Mouse (Mus musculus): ENCODE data around the gene Gm10337. TPM values are rescaled to one million over a fixed set of nuclear protein-coding genes. Genes with fewer than 3 reads are reported as not detected.

The Gm10337 gene
- polyA plus RNA-seq, 1 experiment from 2014 or later: not detected

GRCm38 (mm10) chr15:102519211-102520141, 16.0 kb downstream of the Gm10337 start:
- Histone ChIP-seq H3K27ac (peak overlapping the region; percentile 97), H3K9ac (peak overlapping the region; percentile 89), H3K4me3 (peak overlapping the region; percentile 76), H3K9me3 (replicated peaks) (no peaks in the 10 kb centered on the region), H3K4me2 (peak overlapping the region; percentile 99), H3K36me3 (peaks cover 37% of the 10 kb centered on the region), H3K4me1 (peaks cover 48% of the 10 kb centered on the region), H3K27me3 (replicated peaks) (peaks cover 10% of the 10 kb centered on the region; the same call in 1 of the 2 replicates)
- 31% methylated on average over 17 of the region's 17 CpGs for WGBS (ENCODE audit: insufficient replicate concordance)
- no peak for ATAC-seq

GRCm38 (mm10) chr15:102520416-102520815, 16.9 kb downstream of the Gm10337 start:
- WGBS (ENCODE audit: insufficient replicate concordance): 35% methylated on average over 4 of the region's 4 CpGs
- Histone ChIP-seq H3K36me3 (peaks cover 40% of the 10 kb centered on the region), H3K9me3 (replicated peaks) (no peaks in the 10 kb centered on the region), H3K4me2 (peak overlapping the region; percentile 99), H3K27me3 (replicated peaks) (peaks cover 9% of the 10 kb centered on the region; the same call in 1 of the 2 replicates), H3K9ac (peak overlapping the region; percentile 89), H3K27ac (peak overlapping the region; percentile 97), H3K4me3 (no peak overlapping the region), H3K4me1 (peaks cover 48% of the 10 kb centered on the region)
- ATAC-seq: no peak

- ATAC-seq: no peak
- 58% methylated on average over 4 of the region's 4 CpGs for WGBS (ENCODE audit: insufficient replicate concordance)
- peaks cover 40% of the 10 kb centered on the region for H3K36me3 ChIP-seq
- H3K27ac ChIP-seq: peak overlapping the region; percentile 39; the same call in 1 of the 2 replicates
- no peaks in the 10 kb centered on the region for H3K9me3 ChIP-seq (replicated peaks)
- no peak overlapping the region for H3K4me3 ChIP-seq
- no peak overlapping the region for H3K9ac ChIP-seq
- peaks cover 39% of the 10 kb centered on the region for H3K4me1 ChIP-seq
- H3K4me2 ChIP-seq: no peak overlapping the region
- H3K27me3 ChIP-seq (replicated peaks): no peaks in the 10 kb centered on the region
Measured at GRCm38 (mm10) chr15:102521480-102521879, 18.0 kb downstream of the Gm10337 start.

DNA sequence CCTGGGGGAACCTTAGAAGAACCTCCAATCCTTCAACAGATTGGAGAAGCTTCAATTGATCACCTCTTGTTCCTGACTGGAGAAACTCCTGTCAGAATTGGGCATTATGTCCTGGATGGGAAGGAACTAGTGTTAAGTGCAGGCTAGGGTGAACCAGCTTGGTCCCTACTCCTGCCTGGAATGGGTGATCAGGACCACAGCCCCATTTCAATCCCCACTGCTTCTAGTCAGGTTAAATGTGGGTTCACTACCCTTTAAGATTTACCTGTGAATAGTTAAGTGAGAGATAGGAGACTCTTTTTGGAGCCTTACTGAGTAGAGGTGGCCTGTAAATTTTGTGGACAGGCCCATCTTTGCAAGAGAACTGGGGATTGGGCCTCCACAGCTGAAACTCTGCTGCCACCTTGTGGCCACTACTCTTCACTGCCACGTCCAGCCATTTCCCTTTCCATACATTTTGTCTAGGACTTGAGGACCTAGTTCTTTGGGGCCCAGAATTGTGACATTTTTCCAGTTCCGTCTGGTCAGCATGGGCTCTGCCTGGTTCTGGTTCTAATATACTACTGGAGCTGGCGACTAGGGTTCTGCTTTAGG, 21.5 kb downstream of the Gm10337 start, which contains the start of gene Npff:
Npff (minus strand) TSS at position 51 of the 594 bp plus-strand sequence.
- Histone ChIP-seq H3K4me2 (no peak within 1 kb of the TSS), H3K4me3 (no peak within 1 kb of the TSS), H3K27me3 (replicated peaks) (no peaks in the 10 kb centered on the region), H3K9ac (no peak within 1 kb of the TSS), H3K9me3 (replicated peaks) (no peaks in the 10 kb centered on the region), H3K27ac (no peak within 1 kb of the TSS), H3K36me3 (peaks cover 66% of the 10 kb centered on the region), H3K4me1 (peaks cover 18% of the 10 kb centered on the region)
- ATAC-seq: no peak
- WGBS (ENCODE audit: insufficient replicate concordance): 7% methylated on average over 3 of the region's 3 CpGs

GRCm38 (mm10) chr15:102526111-102527002, 22.8 kb downstream of the Gm10337 start:
- H3K27ac ChIP-seq: no peak overlapping the region

GRCm38 (mm10) chr15:102527936-102528335, 24.4 kb downstream of the Gm10337 start:
- no peaks in the 10 kb centered on the region for H3K9me3 ChIP-seq (replicated peaks)
- no peaks in the 10 kb centered on the region for H3K27me3 ChIP-seq (replicated peaks)
- 64% methylated on average over 3 of the region's 3 CpGs for WGBS (ENCODE audit: insufficient replicate concordance)
- no peak overlapping the region for H3K27ac ChIP-seq
- no peak for ATAC-seq
- H3K36me3 ChIP-seq: peaks cover 65% of the 10 kb centered on the region
- H3K4me1 ChIP-seq: no peaks in the 10 kb centered on the region
- no peak overlapping the region for H3K4me3 ChIP-seq
- H3K4me2 ChIP-seq: no peak overlapping the region
- H3K9ac ChIP-seq: no peak overlapping the region

More at GRCm38 (mm10) chr15:102526111-102527002, 22.8 kb downstream of the Gm10337 start:
- Histone ChIP-seq H3K4me1 (peaks cover 4% of the 10 kb centered on the region), H3K27me3 (replicated peaks) (no peaks in the 10 kb centered on the region), H3K4me3 (no peak overlapping the region), H3K9ac (no peak overlapping the region), H3K36me3 (peaks cover 70% of the 10 kb centered on the region), H3K9me3 (replicated peaks) (no peaks in the 10 kb centered on the region), H3K4me2 (no peak overlapping the region)
- WGBS (ENCODE audit: insufficient replicate concordance): 71% methylated on average over 6 of the region's 6 CpGs
- no peak for ATAC-seq

GRCm38 (mm10) chr15:102528396-102528795, 24.9 kb downstream of the Gm10337 start:
- no peaks in the 10 kb centered on the region for H3K4me1 ChIP-seq
- H3K27me3 ChIP-seq (replicated peaks): no peaks in the 10 kb centered on the region
- H3K36me3 ChIP-seq: peaks cover 68% of the 10 kb centered on the region
- ATAC-seq: no peak
- no peak overlapping the region for H3K9ac ChIP-seq
- H3K27ac ChIP-seq: no peak overlapping the region
- no peak overlapping the region for H3K4me3 ChIP-seq
- WGBS (ENCODE audit: insufficient replicate concordance): 81% methylated on average over 1 of the region's 1 CpGs
- H3K4me2 ChIP-seq: no peak overlapping the region
- no peaks in the 10 kb centered on the region for H3K9me3 ChIP-seq (replicated peaks)

DNA sequence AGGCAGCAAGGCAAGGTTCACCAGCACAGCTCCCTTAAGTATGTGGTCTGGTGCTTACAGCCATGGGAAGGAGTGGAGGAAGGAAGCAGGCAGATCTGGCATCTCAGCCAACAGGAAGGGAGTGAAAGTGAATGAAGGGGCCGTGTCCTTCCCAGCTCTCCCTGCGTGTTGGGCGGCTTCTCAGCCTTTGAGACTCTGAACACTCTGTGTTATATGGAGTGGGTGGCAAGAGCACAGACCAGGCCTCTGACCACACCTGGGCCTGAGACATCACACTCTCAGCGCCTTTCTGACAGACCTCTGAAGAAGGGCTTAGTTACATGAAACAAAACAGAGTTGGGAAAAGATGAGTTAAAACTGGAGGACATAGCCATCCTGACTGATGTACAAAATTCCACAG, 27.0 kb downstream of the Gm10337 start:
- Histone ChIP-seq H3K36me3 (peaks cover 73% of the 10 kb centered on the region), H3K27ac (no peak overlapping the region), H3K4me2 (no peak overlapping the region), H3K4me1 (no peaks in the 10 kb centered on the region), H3K4me3 (no peak overlapping the region), H3K27me3 (replicated peaks) (no peaks in the 10 kb centered on the region), H3K9ac (no peak overlapping the region), H3K9me3 (replicated peaks) (no peaks in the 10 kb centered on the region)
- WGBS (ENCODE audit: insufficient replicate concordance): 63% methylated on average over 4 of the region's 4 CpGs
- ATAC-seq: no peak

DNA sequence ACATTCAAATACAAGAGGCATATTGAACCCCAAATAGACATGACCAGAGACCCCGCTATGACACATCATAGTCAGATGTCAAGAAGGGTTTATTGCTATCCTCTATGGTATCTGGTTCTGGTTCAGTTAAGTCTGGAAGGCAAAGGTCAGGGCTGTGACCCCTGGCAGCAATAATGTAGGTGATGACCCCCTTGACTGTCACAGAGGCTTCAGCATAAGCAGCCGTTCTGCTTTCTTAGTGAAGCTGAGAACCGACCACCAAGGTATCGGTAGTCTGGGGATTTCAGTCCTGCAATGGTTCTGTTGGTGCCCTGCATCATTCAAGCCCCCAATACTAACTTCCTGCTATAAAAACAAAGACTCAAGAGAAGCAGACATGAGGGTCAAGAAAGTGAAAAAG, 28.1 kb downstream of the Gm10337 start:
- Histone ChIP-seq H3K4me1 (no peaks in the 10 kb centered on the region), H3K27me3 (replicated peaks) (no peaks in the 10 kb centered on the region), H3K9me3 (replicated peaks) (no peaks in the 10 kb centered on the region), H3K36me3 (peaks cover 80% of the 10 kb centered on the region), H3K27ac (no peak overlapping the region), H3K9ac (no peak overlapping the region), H3K4me2 (no peak overlapping the region), H3K4me3 (no peak overlapping the region)
- no peak for ATAC-seq
- whole genome bisulfite sequencing (ENCODE audit: insufficient replicate concordance): 80% methylated on average over 4 of the region's 4 CpGs

GRCm38 (mm10) chr15:102532106-102532900, 28.8 kb downstream of the Gm10337 start:
- WGBS (ENCODE audit: insufficient replicate concordance): 79% methylated on average over 3 of the region's 3 CpGs

DNA sequence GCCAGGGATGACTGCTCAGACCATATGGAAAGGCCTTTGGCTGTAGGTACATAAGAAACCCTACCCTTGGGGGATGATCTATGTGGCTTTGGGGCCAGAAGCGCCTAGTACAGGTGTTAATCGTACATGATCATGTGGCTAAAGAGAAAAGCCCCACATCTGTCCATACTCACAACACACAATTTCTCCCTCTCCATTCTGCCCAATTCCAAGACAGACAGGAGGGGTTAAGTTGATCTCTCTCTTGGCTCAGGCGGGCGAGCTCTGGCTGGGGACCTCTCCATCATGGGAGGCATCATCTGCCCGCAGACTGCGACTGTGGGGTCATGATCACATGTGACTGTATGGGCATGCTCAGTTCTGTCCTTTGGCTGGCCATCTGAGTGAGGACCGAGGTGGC, 30.4 kb downstream of the Gm10337 start:
- Histone ChIP-seq H3K9me3 (replicated peaks) (no peaks in the 10 kb centered on the region), H3K9ac (no peak overlapping the region), H3K4me1 (no peaks in the 10 kb centered on the region), H3K27me3 (replicated peaks) (no peaks in the 10 kb centered on the region), H3K4me3 (no peak overlapping the region), H3K36me3 (peaks cover 77% of the 10 kb centered on the region), H3K27ac (no peak overlapping the region), H3K4me2 (no peak overlapping the region)
- ATAC-seq: no peak
- 83% methylated on average over 7 of the region's 7 CpGs for WGBS (ENCODE audit: insufficient replicate concordance)

More at GRCm38 (mm10) chr15:102532106-102532900, 28.8 kb downstream of the Gm10337 start:
- H3K4me2 ChIP-seq: no peak overlapping the region
- H3K4me1 ChIP-seq: no peaks in the 10 kb centered on the region
- no peak overlapping the region for H3K9ac ChIP-seq
- peaks cover 86% of the 10 kb centered on the region for H3K36me3 ChIP-seq
- H3K4me3 ChIP-seq: no peak overlapping the region
- ATAC-seq: no peak
- no peaks in the 10 kb centered on the region for H3K9me3 ChIP-seq (replicated peaks)
- H3K27me3 ChIP-seq (replicated peaks): no peaks in the 10 kb centered on the region
- H3K27ac ChIP-seq: no peak overlapping the region
